Mouse (Mus musculus) embryonic fibroblast, embryonic 13.5 days (primary cell): ENCODE results near the gene Tsnax. TPM values are rescaled to one million over a fixed set of nuclear protein-coding genes. Genes with fewer than 3 reads are reported as not detected.

Experiments
- H3K27ac ChIP-seq: 2 replicates; pipeline ENCODE4 v1.5.1; 2012; ENCODE audit warnings: low read length, control low read depth, inconsistent platforms; ENCODE audit not compliant: insufficient read depth
- H3K4me1 ChIP-seq: 2 replicates; pipeline ENCODE4 v1.6.1; 2011; ENCODE audit warnings: low read length; ENCODE audit not compliant: control insufficient read depth, insufficient read depth
- H3K4me3 ChIP-seq: 2 replicates; pipeline ENCODE4 v1.5.1; 2011; ENCODE audit warnings: mild to moderate bottlenecking, control low read depth, low read length; ENCODE audit not compliant: insufficient read depth
- CTCF ChIP-seq: IDR thresholded peaks from 2 replicates; pipeline ENCODE4 v1.5.1; 2011; ENCODE audit warnings: mild to moderate bottlenecking, control low read depth, low read length, moderate library complexity, borderline replicate concordance; ENCODE audit not compliant: insufficient read depth
- POLR2A ChIP-seq: IDR thresholded peaks from 2 replicates; pipeline ENCODE4 v1.6.1; 2011; ENCODE audit warnings: low read depth, mild to moderate bottlenecking, control low read depth, low read length, moderate library complexity
- polyA plus RNA-seq: library from polyadenylated mRNA; stranded (reverse); fragments of >200 nt; gene quantifications from 2 replicates; pipeline ENCODE4 v1.2.4, GENCODE M21; 2011; ENCODE audit warnings: low read depth; ENCODE audit not compliant: missing spikeins, insufficient read length

Gene Tsnax
- polyA plus RNA-seq, 1 experiment: 59.3 TPM

- no peak overlapping the region for H3K27ac ChIP-seq
- no peak for TF ChIP-seq POLR2A
- TF ChIP-seq CTCF: no peak
- H3K4me1 ChIP-seq: no peaks in the 10 kb centered on the region
- H3K4me3 ChIP-seq: no peak overlapping the region
Observed at GRCm38 (mm10) chr8:124990923-124991667, 21.7 kb upstream of the Tsnax start.

GRCm38 (mm10) chr8:124991668-124991926 lies 21.2 kb upstream of the Tsnax start:
- Histone ChIP-seq H3K4me3 (no peak overlapping the region), H3K4me1 (no peaks in the 10 kb centered on the region), H3K27ac (no peak overlapping the region)
- TF ChIP-seq CTCF (no peak), POLR2A (no peak)

DNA sequence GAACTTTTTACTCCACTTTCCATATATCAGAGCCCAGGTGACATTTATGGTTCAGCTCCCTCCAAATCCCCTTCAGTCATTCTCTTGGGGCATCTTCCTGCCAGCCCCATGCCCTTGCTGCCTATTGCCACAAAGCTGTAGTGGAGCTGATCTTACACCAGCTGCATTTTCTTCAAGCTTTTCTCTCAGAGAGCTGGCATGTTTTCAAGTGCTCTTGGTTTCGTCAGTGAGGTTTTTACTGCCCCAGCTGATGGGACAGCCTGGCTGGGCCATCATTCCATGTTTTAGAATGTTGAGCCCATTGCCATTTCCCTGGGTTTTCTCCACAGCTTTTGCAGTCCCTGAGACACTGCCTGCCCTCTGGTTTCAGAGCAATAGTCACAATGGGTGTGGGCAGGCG lies 17.0 kb upstream of the Tsnax start:
- Histone ChIP-seq H3K4me1 (no peaks in the 10 kb centered on the region), H3K4me3 (no peak overlapping the region), H3K27ac (no peak overlapping the region)
- TF ChIP-seq POLR2A (no peak), CTCF (no peak)

DNA sequence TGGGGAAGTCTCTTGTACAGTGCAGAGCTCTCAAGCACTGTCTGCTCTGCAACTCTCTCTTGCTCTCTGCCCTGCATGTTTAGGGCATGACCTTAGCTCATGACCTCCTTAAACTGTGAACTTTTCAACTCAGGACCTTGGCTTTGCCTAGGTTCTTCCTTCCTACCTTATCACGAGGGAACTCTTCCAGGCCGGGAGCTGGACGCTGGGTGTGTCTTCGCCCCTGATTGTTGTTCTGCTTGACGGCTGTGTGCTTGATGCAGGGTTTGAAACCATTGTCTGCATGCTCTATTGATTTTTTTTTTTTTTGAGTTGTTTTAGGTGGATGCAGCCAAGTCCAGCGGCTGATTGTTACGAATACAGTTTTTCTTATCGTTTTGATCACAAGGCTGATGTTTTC lies 11.3 kb downstream of the Tsnax start:
- no peaks in the 10 kb centered on the region for H3K4me1 ChIP-seq
- TF ChIP-seq POLR2A (no peak), CTCF (no peak)
- no peak overlapping the region for H3K27ac ChIP-seq
- no peak overlapping the region for H3K4me3 ChIP-seq

DNA sequence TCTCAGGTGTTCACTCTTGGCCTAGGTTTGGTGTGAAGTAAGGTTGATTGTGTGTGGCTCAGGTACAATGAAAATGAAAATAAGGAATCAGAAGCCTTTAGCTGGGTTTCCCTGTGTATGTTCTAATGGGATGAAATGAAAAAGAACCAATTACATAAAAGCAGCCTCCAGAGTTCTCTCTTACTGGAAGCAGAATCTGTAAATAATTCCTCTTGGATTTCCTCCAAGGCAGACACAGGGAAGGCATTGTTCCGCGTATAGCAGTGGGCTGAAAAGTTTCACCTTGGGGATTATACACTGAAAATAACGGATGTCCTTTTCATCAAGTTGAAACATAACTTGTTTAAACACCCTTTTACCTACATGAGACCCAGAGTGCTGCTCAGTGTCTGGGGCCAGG lies 14.4 kb downstream of the Tsnax start:
- TF ChIP-seq POLR2A (no peak), CTCF (no peak)
- Histone ChIP-seq H3K4me1 (no peaks in the 10 kb centered on the region), H3K4me3 (no peak overlapping the region), H3K27ac (no peak overlapping the region)

DNA sequence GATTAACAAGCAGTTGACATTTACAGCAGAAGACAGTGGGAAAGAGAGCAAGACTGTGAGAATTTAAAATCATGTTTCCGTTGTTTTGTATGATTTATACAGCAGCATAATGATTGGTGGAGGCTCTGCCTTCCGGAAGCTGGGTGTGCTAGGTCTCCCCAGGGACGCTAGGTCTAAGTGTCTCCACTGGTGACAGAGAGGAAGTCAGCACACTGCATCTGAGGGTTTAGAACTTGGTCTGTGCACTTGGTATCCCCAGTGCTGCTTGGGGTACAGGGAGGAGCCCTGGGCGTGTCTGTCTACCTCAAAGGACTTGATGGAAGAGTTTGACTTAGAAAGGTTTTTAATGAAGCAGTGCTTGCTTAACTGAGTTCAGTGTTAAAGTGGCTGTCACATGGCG lies 16.0 kb downstream of the Tsnax start:
- TF ChIP-seq POLR2A (no peak), CTCF (no peak)
- no peaks in the 10 kb centered on the region for H3K4me1 ChIP-seq
- H3K4me3 ChIP-seq: no peak overlapping the region
- H3K27ac ChIP-seq: no peak overlapping the region

DNA sequence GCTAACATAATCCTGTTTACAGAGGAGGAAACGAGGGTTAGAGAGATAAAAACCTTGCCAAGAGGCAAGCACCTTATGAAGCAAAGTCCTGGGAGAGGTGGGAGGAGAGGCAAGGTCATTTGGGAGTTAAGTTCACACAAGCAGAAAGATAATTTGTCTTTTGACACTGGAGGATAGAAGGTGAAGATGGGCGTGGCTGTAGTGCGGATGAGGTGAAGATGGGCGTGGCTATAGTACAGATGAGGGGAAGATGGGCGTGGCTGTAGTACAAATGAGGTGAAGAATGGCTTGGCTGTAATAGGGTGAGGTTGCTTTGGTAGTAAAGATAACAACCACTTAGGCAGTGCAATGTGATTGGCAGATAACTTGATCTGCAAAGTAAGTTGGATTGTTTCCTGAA lies 18.5 kb downstream of the Tsnax start:
- no peaks in the 10 kb centered on the region for H3K4me1 ChIP-seq
- H3K4me3 ChIP-seq: no peak overlapping the region
- no peak overlapping the region for H3K27ac ChIP-seq
- TF ChIP-seq CTCF (no peak), POLR2A (no peak)

DNA sequence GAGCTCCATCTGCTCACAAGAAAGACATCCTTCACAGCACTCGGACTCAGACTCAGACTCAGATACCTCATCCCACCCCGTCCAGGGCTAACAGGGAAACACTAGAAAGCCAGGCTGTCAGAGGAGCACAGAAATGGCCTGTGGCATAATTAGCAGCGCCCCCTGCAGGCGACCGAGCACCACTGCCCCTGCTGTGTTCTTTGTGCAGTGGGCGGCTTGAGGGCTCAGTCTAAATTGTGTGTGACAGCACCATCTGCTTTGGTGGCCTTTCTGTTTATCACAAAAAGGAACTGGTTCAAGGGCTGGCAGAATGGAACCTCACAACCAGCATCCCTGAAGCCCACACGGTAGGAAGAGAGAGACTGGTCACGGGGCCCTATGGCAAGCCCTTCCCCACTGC lies 21.9 kb downstream of the Tsnax start:
- H3K4me3 ChIP-seq: no peak overlapping the region
- no peaks in the 10 kb centered on the region for H3K4me1 ChIP-seq
- TF ChIP-seq POLR2A (no peak), CTCF (peak; percentile 59)
- H3K27ac ChIP-seq: no peak overlapping the region

- Histone ChIP-seq H3K27ac (no peak overlapping the region), H3K4me3 (no peak overlapping the region), H3K4me1 (no peaks in the 10 kb centered on the region)
- TF ChIP-seq CTCF (no peak), POLR2A (no peak)
Observed at GRCm38 (mm10) chr8:125037081-125037480, 24.3 kb downstream of the Tsnax start.

- TF ChIP-seq CTCF: no peak
- no peak for TF ChIP-seq POLR2A
Observed at GRCm38 (mm10) chr8:125038731-125039130, 25.9 kb downstream of the Tsnax start.

More at GRCm38 (mm10) chr8:125038731-125039130, 25.9 kb downstream of the Tsnax start:
- Histone ChIP-seq H3K4me1 (no peaks in the 10 kb centered on the region), H3K4me3 (no peak overlapping the region), H3K27ac (no peak overlapping the region)
